Mouse (Mus musculus) forebrain, embryonic 11.5 days (tissue): ENCODE measurements around the gene Epha4. TPM values are rescaled to one million over a fixed set of nuclear protein-coding genes. Genes with fewer than 3 reads are reported as not detected.

Experiments used
- ATAC-seq: fragments of 200-750 bp; cut with Nextera tagmentation; replicated peaks from 2 replicates; pipeline ENCODE4 v1.8.0; 2017; ENCODE audit warnings: moderate TSS enrichment; ENCODE audit not compliant: low FRiP score
- DNase-seq: peaks from one replicate; pipeline ENCODE4 v3.0.0-alpha.2; 2017; ENCODE audit warnings: low spot score
- H3K27ac ChIP-seq: fragments of 300-500 bp; sonication (generic); 2 replicates; pipeline ENCODE4 v1.5.1; 2014; ENCODE audit warnings: low read depth, low read length
- H3K27me3 ChIP-seq: fragments of 300-500 bp; sonication (generic); 2 replicates; pipeline ENCODE4 v1.6.1; 2014; ENCODE audit warnings: mild to moderate bottlenecking, low read length, mixed read lengths; ENCODE audit not compliant: control insufficient read depth, insufficient read depth
- H3K36me3 ChIP-seq: fragments of 300-500 bp; sonication (generic); 2 replicates; pipeline ENCODE4 v1.6.1; 2014; ENCODE audit warnings: mild to moderate bottlenecking, low read length, moderate library complexity, mixed read lengths; ENCODE audit not compliant: control insufficient read depth, insufficient read depth
- H3K4me1 ChIP-seq: fragments of 300-500 bp; sonication (generic); replicated peaks from 2 replicates; pipeline ENCODE4 v1.6.1; 2014; ENCODE audit warnings: low read length, mixed read lengths; ENCODE audit not compliant: control insufficient read depth, insufficient read depth
- H3K4me2 ChIP-seq: fragments of 300-500 bp; sonication (generic); 2 replicates; pipeline ENCODE4 v1.6.1; 2014; ENCODE audit warnings: low read depth, mild to moderate bottlenecking, low read length, moderate library complexity, mixed read lengths; ENCODE audit not compliant: severe bottlenecking
- H3K4me3 ChIP-seq: fragments of 300-500 bp; sonication (generic); 2 replicates; pipeline ENCODE4 v1.5.1; 2014; ENCODE audit warnings: low read depth, low read length
- H3K9ac ChIP-seq: fragments of 300-500 bp; sonication (generic); 2 replicates; pipeline ENCODE4 v1.6.1; 2014; ENCODE audit warnings: low read length
- H3K9me3 ChIP-seq: fragments of 300-500 bp; sonication (generic); 2 replicates; pipeline ENCODE4 v1.6.1; 2016; ENCODE audit warnings: low read length, mixed read lengths; ENCODE audit not compliant: control insufficient read depth
- WGBS: fragments of 180-500 bp; shearing (Covaris S2); extraction: QIAGEN DNeasy Blood & Tissue Kit; methylation state at CpG from one replicate; pipeline ENCODE4 v1.1.7; 2014; 5-methylcytosine and 5-hydroxymethylcytosine counted together
- polyA plus RNA-seq: library from polyadenylated mRNA; unstranded; fragments of >200 nt; fragmentation: Nextera tagmentation; extraction: Ambion mirVana; gene quantifications from 2 replicates; pipeline ENCODE4 v1.2.1, GENCODE M21; 2014

Gene Epha4
- polyA plus RNA-seq, 1 experiment from 2014 or later, result 38.4 TPM

DNA sequence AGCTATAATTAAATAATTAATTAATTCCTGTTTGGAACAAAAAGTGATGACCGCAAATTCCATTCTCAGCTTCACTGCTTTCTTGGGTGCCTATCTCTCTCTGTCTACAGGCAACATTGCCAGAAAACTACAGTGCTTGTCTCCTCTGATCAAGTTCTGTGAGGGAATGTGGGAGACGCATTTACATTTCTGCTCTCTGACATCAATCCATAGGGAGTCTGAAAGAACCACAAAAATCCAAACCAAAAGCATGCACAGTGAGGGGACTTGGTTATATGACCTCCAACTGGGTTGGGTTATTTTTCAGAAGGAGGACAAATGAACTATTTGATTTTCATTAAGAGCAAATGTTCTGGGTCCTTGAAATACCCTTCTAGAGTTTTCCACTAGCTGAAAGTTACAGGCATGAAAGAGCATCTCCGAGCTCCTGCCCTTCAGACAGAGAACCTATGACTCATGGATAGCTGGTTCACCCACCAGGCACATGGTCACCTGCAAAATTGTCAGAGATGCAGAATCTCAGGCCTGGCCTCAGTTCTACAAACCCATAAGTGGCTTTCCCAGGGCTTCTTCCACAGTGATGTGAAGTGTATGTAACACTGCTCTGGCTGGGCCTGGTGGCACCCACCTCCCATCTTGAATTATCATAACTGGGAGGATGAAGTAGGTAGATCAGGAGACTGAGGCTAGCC lies 75.4 kb downstream of the Epha4 start:
- Histone ChIP-seq H3K36me3 (peaks cover 3% of the 10 kb centered on the region; the same call in 1 of the 2 replicates), H3K9me3 (no peaks in the 10 kb centered on the region), H3K4me1 (peaks cover 15% of the 10 kb centered on the region), H3K4me2 (no peak overlapping the region), H3K27me3 (no peaks in the 10 kb centered on the region), H3K4me3 (no peak overlapping the region), H3K27ac (no peak overlapping the region), H3K9ac (no peak overlapping the region)
- ATAC-seq (no peak), DNase-seq (no peak)
- WGBS, result 92% methylated on average over 3 of the region's 3 CpGs

DNA sequence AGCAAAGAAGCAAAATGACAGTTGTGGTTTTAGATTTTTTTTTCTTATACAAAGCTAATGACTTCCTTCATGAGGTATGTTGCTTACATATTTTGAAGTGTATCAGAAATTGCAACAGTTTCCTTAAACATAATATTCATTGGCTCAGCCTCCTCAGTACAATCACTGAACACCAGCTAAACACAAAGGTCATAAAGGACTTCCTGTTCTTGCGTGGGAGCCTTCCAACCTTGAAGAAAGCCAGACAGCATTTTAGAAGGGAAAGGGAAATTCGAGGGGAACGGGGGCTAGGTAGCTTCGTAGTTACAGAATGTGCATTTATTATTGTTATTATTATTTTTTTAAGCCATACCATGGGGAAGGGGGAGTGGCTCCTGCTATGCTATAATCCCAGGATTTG lies 76.2 kb downstream of the Epha4 start:
- 87% methylated on average over 4 of the region's 4 CpGs for WGBS
- no peak for DNase-seq
- no peaks in the 10 kb centered on the region for H3K9me3 ChIP-seq
- peaks cover 15% of the 10 kb centered on the region for H3K4me1 ChIP-seq
- H3K27me3 ChIP-seq, result no peaks in the 10 kb centered on the region
- no peak overlapping the region for H3K4me2 ChIP-seq
- H3K27ac ChIP-seq, result no peak overlapping the region
- no peak overlapping the region for H3K4me3 ChIP-seq
- no peaks in the 10 kb centered on the region for H3K36me3 ChIP-seq
- ATAC-seq, result no peak
- H3K9ac ChIP-seq, result no peak overlapping the region

DNA sequence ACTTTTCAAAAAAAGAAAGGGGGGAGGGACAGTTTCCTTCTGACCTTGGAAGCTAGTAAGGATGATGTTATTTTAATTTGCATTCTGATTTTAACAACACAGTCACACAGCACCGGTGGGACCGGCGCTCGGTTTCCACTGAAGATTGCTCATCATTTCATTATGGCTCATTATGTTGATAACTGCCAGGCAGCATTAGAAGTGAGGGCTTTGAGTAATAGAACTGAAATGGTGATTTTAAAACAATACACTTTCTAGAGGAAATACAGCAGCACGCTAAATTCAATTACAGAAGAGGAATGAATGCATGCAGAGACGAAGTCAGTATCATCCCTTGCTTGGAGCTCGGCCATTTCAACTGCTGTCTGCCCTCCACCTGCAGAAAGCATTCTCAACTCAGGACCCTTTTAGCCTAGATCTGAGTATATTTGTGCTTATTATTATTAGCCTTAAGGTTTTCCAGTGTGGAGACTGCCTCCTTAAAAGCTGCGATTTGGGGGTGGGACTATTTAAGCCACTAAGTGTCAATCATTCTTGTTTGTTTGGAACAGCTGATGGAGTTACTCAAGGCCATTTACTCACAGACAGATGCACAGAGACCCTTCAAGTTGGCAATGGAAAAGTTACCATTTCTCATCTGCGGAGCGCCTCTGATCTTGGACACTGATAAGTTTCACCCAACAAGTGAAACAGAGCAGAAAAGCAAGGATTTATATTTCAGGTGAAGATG lies 76.8 kb downstream of the Epha4 start:
- Histone ChIP-seq H3K9me3 (no peaks in the 10 kb centered on the region), H3K4me2 (no peak overlapping the region), H3K36me3 (no peaks in the 10 kb centered on the region), H3K27ac (no peak overlapping the region), H3K4me3 (no peak overlapping the region), H3K9ac (no peak overlapping the region), H3K27me3 (no peaks in the 10 kb centered on the region), H3K4me1 (peaks cover 15% of the 10 kb centered on the region)
- ATAC-seq (no peak), DNase-seq (no peak)
- 85% methylated on average over 10 of the region's 10 CpGs for WGBS

DNA sequence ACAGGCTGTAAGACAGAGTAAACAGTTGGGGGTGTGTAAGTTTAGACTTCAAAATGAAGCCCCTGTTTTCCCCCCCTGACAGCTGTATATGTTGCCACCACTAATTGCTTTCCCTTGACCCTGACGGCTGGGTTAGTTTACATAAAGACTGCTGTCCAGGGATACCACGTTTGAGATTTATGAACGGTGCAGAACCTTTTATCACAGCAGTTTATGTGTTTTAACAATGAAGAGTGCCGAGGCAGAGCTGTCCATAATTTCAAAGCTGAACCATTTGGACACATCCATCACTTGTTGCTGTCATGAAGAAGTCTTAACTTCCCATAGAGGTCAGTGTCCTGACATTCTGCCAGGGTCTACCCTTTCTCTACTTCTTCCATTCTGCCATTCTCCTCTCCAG lies 79.8 kb downstream of the Epha4 start:
- Histone ChIP-seq H3K4me2 (no peak overlapping the region), H3K36me3 (no peaks in the 10 kb centered on the region), H3K9ac (no peak overlapping the region), H3K9me3 (no peaks in the 10 kb centered on the region), H3K4me1 (0 out of 2 replicates have a peak, but pooled peaks cover 3% of the 10 kb centered on the region), H3K27ac (no peak overlapping the region), H3K4me3 (no peak overlapping the region), H3K27me3 (no peaks in the 10 kb centered on the region)
- DNase-seq (no peak), ATAC-seq (no peak)
- 16% methylated on average over 4 of the region's 4 CpGs for WGBS

DNA sequence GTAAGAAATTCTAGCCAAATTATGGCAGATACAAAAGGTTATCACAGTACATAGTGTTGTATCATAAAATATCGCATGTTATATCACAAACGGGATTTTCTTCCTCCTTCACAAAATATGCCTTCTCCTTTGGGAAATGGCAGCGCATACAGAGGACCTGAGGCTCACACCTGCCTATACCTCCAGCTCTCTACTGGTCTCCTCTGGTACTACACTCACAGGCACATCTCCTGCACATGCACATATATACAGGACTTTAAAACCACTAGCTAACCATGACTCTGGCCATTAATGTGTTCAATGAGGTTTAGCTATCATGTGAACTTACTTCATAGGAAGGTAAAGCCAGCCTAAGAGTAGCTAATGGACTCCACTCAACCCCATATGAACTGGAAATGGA lies 81.7 kb downstream of the Epha4 start:
- DNase-seq (no peak), ATAC-seq (no peak)
- H3K27me3 ChIP-seq, result no peaks in the 10 kb centered on the region
- no peaks in the 10 kb centered on the region for H3K4me1 ChIP-seq
- 92% methylated on average over 3 of the region's 3 CpGs for WGBS
- no peak overlapping the region for H3K9ac ChIP-seq
- H3K4me3 ChIP-seq, result no peak overlapping the region
- H3K27ac ChIP-seq, result no peak overlapping the region
- no peaks in the 10 kb centered on the region for H3K9me3 ChIP-seq
- no peak overlapping the region for H3K4me2 ChIP-seq
- H3K36me3 ChIP-seq, result no peaks in the 10 kb centered on the region

DNA sequence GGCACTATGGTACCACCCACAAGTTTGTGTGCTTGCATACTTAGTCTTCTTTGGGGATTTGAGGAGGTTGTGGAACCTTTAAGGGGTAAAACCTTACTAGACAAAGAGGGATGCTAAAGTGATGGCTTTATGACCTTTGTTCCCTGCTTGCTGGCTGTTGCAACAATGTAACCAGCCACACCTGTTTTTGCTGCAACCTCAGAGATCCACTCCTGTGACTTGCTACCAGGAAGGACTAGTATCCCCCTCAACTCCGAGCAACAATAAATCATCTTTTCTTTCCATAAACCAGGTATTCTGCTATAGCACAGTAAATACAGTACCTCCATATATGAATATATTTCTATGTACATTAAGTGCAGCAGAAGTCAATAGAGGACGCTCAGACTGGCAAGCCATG lies 82.4 kb downstream of the Epha4 start:
- no peaks in the 10 kb centered on the region for H3K4me1 ChIP-seq
- WGBS, result 88% methylated on average over 2 of the region's 2 CpGs
- ATAC-seq, result no peak
- no peak overlapping the region for H3K4me2 ChIP-seq
- DNase-seq, result no peak
- H3K9ac ChIP-seq, result no peak overlapping the region
- no peak overlapping the region for H3K4me3 ChIP-seq
- H3K36me3 ChIP-seq, result no peaks in the 10 kb centered on the region
- no peaks in the 10 kb centered on the region for H3K9me3 ChIP-seq
- no peak overlapping the region for H3K27ac ChIP-seq
- no peaks in the 10 kb centered on the region for H3K27me3 ChIP-seq

DNA sequence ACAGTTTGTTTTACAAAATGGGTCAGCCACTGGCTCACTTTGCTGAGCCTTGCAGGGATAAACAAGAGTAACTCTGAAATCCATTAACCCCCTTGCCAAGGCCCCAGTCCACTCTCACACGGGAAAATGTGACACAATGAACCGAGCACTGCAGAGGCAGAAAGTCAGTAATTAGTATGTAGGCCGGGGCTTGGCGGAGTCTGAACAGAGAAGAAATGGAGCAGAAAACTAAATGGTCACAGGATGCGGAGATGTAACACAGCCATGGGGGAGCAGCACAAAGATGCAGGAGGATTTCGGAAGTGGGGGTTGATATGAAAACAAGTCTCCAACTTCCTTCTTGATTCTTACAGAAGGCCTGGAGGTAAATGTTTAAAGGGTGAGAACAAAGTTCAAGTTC lies 85.7 kb downstream of the Epha4 start:
- DNase-seq (no peak), ATAC-seq (no peak)
- no peak overlapping the region for H3K9ac ChIP-seq
- no peak overlapping the region for H3K27ac ChIP-seq
- H3K36me3 ChIP-seq, result no peaks in the 10 kb centered on the region; the same call in 1 of the 2 replicates
- no peak overlapping the region for H3K4me3 ChIP-seq
- no peaks in the 10 kb centered on the region for H3K27me3 ChIP-seq
- H3K4me1 ChIP-seq, result no peaks in the 10 kb centered on the region
- 54% methylated on average over 6 of the region's 6 CpGs for WGBS
- no peak overlapping the region for H3K4me2 ChIP-seq
- H3K9me3 ChIP-seq, result no peaks in the 10 kb centered on the region

DNA sequence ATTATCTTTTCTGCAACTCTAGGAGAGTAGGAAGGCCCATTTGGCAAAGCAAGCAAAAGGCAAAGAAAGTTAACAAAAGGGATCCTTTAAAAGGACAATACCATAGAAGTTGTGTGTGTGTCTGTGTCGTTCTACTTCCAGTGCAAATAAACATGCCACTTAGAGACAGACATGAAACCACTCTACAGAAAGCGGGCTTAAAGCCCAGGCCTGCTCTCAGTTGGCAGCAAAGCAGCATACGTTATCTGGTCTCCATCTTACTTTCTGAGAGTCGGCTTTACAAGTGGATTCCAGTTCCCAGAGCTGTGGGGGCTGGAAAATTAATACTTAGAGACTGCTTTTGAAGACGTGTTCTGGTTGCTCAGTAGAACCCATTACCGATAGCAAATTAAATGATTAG lies 87.9 kb downstream of the Epha4 start:
- H3K4me3 ChIP-seq, result no peak overlapping the region
- 89% methylated on average over 6 of the region's 6 CpGs for WGBS
- no peak for ATAC-seq
- no peaks in the 10 kb centered on the region; the same call in 1 of the 2 replicates for H3K36me3 ChIP-seq
- H3K4me1 ChIP-seq, result no peaks in the 10 kb centered on the region
- H3K4me2 ChIP-seq, result no peak overlapping the region
- no peak for DNase-seq
- no peak overlapping the region for H3K9ac ChIP-seq
- no peak overlapping the region for H3K27ac ChIP-seq
- H3K27me3 ChIP-seq, result no peaks in the 10 kb centered on the region
- no peaks in the 10 kb centered on the region for H3K9me3 ChIP-seq

DNA sequence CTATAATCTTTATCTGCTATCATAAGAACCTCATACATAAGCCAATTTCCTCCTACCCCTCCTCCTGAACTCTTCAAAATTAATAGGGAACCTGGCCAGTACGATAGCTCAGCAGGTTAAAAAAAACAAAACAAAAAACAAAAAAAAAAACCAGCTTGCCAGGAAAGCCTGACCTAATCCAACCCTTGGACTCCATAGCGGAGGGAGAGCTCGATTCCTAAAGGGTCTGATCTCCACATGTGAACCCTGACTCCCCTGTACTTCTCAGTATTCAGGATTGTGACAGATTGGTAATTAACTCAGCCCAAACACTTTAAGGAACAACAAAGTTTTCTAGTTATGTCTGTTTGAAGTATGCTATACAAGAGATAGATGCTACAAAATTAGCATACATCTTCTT lies 89.7 kb downstream of the Epha4 start:
- H3K36me3 ChIP-seq, result no peaks in the 10 kb centered on the region; the same call in 1 of the 2 replicates
- ATAC-seq (no peak), DNase-seq (no peak)
- no peaks in the 10 kb centered on the region for H3K9me3 ChIP-seq
- WGBS, result 75% methylated on average over 3 of the region's 3 CpGs
- no peak overlapping the region for H3K27ac ChIP-seq
- no peaks in the 10 kb centered on the region for H3K27me3 ChIP-seq
- no peak overlapping the region for H3K4me2 ChIP-seq
- H3K4me1 ChIP-seq, result no peaks in the 10 kb centered on the region
- no peak overlapping the region for H3K9ac ChIP-seq
- H3K4me3 ChIP-seq, result no peak overlapping the region
